Mouse (Mus musculus): ENCODE data around the gene Acacb.

The Acacb gene

GRCm38 (mm10) chr5:114146028-114146888 lies at the start of gene Acacb:
Acacb (plus strand) TSS chr5:114146535.
- in situ Hi-C loops (cut with MboI) = no loop called here

GRCm38 (mm10) chr5:114099709-114100389 lies 46.5 kb upstream of the Acacb start:
- in situ Hi-C loops (cut with MboI) = no loop called here

DNA sequence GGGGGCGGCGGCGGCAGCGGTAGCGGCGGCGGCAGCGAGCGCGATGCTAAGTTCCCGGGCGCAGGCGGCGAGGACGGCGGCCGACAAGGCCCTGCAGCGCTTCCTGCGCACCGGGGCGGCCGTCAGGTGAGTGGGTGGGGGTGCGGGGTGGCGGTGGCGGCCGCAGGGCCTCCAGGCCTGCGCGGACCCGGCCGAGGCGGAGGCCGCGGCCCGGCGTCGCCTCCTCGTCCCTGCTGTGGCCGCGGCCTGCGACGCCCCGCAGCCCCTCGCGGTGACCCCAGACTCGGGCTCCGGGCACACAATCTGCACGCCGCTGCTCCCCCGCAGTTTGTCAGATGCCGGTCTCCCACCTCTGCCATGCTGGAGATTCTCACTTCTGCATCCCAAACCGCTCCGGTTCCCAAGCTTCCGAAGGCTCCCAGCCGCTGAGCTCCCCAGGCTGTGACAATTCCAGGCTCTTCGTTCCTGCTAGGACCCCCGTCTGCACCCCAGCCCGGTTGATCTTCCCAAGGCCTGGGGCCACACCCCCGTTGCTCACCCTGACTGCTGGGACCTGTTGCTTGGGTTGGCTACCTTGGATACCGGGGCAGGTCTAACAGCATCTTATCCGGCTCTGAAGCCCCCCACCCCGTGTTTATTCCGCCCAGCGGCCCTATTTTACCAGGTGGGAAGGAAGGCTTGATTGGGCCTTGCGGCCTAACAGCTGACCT lies 45.8 kb upstream of the Acacb start:
- in situ Hi-C loops (cut with MboI) = no loop called here

GRCm38 (mm10) chr5:114101873-114102272 lies 44.5 kb upstream of the Acacb start:
- in situ Hi-C loops (cut with MboI) = no loop called here

DNA sequence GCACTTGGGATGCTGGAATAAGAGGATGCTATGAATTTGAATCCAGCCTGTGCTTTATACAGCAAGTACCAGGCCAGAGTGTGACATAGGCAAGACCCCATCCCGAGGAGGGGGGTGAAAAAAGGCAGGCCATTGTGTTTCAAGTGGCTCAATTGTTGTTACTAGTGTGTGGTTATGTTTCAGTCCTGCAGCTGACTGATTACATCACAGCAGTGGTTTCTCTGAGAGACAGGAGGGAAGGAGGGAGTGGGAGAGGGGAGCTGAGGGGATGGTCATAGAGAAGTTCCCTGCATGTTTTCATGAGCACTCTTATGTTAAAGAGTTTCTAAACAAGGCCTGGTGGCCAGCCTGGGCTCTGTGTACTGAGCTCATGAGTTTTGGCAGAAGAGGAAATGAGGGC lies 43.5 kb upstream of the Acacb start:
- in situ Hi-C loops (cut with MboI) = no loop called here

GRCm38 (mm10) chr5:114106391-114106935 lies 39.9 kb upstream of the Acacb start:
- in situ Hi-C loops (cut with MboI) = no loop called here

DNA sequence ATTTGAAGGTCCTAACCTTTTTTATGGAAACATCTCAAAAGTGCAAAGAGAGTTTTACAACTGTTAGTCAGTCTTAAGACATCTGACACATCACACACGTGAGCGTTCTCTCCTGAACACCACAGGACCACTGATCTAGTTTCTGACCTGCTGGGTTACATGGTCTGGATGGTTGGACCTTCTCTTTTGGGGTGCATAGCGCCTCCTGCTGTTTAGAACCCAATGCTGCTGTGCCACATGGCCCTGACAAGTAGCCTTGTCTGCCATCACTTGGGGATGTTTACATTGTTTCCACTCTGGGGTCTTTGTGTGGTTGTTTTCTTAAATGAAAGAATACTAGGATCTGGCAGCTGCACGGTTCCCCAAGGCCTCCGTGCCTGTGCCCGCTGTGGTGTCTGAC lies 33.0 kb upstream of the Acacb start:
- in situ Hi-C loops (cut with MboI) = no loop called here

- in situ Hi-C loops (cut with MboI) = no loop called here
Observed at GRCm38 (mm10) chr5:114115030-114115429, 31.3 kb upstream of the Acacb start.

DNA sequence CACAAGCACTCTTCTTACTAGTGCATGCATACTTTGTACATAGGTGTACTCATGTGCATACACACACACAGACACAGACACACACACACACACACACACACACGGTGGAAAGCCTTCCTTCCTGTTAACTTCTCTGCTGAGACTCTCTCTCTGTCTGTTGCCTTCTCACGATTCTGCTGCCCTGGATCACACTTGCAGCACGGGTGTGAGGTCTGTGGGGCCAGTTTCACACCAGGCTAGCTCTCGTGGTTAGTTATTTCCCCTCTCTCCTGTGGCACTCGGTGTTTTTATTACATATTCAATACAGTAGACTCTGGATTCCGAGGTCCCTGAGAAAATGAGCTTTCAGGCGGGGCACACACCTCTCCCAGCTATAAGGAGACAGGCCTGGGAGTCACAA lies 29.7 kb upstream of the Acacb start:
- in situ Hi-C loops (cut with MboI) = no loop called here

DNA sequence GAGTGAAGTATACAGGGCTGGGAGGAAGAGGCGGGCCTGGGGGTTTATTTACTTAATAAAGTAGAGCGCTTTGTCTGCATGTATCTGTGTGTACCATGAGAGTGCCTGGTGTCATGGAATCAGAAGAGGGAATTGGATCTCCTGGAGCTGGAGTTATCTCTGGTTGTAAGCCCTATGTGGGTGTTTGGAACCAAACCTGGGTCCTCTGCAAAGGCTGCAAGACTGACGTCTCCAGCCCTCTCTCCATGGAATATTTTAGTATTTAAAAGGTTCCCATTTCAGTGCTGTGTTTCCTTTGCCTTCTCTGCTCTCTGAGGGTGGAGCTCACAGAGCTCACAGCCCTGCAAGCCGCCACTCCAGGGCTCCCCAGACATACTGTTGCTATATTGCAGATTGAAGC lies 26.5 kb upstream of the Acacb start:
- in situ Hi-C loops (cut with MboI) = no loop called here

DNA sequence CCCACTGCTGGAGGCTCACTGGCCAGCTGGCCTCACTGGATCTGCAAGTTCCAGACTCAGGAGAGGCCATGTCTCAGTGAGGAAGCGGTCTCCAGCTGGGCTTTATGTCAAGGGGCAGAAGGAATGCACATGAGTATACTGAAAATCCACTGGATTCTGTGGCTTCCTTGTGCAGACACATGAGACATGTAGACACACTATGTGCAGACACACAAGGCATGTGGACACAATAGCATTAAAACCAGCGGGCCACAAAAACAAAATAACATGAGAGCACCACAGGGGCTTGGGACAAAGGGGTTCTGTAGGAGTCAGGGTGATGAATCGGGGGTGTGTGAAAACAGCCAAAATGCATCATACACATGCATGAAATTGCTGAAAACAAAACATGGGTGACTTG lies 20.3 kb upstream of the Acacb start:
- in situ Hi-C loops (cut with MboI) = no loop called here

DNA sequence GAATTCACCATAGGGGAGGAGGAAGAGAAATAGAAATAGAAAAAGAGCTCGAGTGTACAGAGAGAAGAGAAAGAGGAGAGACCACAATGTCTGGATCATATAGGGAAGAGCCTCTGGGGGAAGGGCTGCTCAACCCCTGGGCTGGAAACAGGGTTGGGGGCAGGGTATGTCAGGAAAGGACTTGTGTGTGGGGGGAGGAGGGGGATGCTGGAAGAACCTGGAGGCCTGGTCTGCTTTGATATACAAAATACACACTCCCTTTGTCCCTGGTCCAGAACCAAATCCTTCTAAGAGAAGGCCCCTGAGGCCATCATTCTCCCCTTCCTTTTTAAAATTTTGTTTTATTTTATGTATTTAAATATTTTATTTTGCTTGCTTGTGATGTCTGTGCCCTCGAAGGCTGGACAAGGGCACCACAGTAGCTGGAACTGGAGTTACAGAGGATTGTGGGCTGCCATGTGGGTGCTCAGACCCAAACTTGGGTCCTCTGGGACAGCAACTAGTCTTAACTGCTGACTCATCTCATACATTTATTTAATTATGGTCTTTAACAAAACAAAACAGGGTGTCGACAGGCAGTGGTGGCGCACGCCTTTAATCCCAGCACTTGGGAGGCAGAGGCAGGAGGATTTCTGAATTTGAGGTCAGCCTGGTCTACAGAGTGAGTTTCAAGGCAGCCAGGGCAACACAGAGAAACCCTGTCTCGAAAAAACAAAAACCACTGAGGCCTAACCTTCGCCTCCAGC lies 19.7 kb upstream of the Acacb start:
- in situ Hi-C loops (cut with MboI) = no loop called here

DNA sequence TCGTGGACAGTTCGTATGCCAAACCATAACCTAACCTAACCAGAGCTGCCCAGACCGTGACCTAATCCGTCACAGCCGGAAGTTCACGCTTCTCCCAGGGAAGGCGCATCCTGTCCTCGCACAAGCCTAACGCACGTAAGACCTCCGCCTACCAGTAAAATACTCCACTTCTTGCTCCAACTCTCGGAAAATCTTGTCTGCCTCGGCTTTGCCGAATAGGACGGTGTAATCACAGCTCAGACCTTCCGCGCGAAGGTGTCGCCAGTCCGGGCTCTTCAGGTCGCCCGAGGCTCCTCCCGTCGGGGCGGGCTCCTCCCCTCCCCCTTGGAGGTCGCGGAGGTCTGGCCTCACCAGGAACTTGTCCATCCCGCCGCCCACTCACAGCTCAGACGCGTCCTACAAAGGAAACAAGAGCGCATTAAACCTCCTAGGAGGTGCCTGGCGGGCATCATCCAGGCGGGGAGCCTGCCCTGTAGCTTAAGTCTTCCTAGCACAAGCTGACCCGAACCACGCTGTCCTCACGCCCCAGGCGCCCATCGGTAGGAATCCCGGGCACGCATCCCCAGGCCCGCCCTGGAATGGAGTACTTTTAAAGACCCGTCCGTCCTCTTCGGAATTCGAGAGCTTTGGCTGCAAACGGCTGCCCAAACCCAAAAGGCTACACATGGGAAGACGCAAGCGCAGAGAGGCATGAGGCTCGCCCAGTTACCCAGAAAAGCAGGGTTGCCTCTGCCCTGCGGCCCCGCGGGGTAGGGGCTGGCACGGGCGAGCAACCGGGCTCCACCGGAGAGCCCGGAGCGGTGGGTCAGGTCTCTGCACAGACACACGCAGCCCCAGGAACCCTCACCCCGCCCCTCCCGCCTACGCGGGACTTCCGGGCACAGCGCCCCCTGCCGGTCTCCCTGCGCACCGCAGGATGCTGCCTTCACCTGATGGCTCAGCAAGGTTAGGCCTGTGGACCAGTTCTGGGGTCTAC lies 18.7 kb upstream of the Acacb start, which contains the start of gene Alkbh2:
Alkbh2 (minus strand) TSS at position 845 of the 976 bp plus-strand sequence.
- in situ Hi-C loops (cut with MboI) = no loop called here

DNA sequence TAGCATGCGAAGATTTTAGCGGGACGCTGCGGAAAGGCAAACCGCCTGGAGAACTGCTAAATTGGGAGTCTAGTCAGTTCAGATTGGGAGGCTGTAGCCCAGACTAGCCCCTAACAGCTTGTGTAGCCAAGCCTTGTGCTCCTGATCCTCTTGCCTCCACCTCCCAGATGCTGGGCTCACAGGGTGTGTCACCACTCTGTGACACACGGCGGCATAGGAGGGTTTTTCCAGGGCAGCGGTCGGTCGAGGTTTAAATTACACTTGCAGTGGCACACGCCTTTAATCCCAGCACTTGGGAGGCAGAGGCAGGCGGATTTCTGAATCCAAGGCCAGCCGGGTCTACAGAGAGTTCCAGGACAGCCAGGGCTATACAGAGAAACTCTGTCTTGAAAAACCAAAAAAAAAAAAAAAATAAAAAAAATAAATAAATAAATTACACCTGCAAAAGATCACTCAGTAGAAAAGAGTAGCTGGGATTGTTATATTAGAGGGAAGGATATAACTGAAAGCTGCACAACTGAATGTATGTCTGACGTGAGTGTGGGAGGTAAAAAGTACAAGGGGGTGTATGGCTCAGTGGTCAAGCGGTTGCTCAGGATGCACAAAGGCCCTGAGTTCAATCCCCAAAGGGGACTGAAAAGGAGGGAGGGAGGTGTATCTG lies 16.7 kb upstream of the Acacb start:
- in situ Hi-C loops (cut with MboI) = no loop called here

DNA sequence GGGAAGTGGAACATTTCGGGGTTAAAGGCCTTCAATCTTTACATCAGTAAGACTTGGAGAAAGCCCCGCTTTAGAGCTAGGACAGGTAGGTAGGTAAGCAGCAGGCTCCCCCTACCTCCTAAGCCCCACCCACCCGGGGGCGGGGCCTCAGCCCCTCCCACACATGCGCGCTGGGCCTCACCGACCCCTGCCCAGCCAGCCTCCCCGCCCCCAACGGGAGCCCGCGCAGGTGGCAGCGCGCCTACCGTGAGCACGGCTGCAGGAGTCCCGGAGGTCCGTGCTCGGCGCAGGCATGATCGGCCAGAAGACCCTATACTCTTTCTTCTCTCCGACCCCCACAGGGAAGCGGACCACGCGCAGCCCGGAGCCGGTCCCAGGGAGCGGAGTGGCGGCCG lies 16.1 kb upstream of the Acacb start, which contains the start of gene Ung:
Ung (plus strand) TSS at position 176 of the 395 bp plus-strand sequence.
- in situ Hi-C loops (cut with MboI) = no loop called here

DNA sequence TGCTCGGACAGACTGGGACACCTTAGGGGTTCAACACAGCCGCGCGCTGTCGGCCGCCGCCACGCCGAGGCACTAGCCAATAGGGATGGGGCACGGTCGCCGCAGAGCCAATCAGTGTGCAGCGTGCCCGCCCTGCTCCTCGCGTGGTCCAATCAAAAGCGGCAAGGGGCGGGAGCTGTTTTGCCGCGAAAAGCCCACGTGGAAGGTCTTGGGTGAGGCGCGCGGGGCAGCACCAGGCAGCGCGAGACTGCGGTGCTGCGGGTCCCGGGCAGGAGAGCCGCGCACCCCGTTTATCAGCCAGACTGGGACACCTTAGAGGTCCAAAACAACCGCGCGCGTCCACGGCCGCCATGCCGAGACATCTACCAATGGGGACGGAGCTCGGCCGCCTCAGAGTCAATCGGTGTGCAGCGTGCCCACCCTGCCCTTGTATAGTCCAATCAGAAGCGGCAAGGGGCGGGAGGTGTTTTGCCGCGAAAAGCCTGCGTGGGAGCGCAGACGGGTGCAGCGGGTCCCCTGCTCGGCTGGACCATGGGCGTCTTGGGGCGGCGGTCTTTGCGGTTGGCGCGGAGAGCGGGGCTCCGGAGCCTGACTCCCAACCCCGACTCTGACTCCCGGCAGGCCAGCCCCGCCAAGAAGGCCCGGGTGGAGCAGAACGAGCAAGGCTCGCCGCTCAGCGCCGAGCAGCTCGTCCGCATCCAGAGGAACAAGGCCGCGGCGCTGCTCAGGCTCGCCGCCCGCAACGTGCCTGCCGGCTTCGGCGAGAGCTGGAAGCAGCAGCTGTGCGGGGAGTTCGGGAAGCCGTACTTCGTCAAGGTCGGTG lies 15.4 kb upstream of the Acacb start:
- in situ Hi-C loops (cut with MboI) = no loop called here

DNA sequence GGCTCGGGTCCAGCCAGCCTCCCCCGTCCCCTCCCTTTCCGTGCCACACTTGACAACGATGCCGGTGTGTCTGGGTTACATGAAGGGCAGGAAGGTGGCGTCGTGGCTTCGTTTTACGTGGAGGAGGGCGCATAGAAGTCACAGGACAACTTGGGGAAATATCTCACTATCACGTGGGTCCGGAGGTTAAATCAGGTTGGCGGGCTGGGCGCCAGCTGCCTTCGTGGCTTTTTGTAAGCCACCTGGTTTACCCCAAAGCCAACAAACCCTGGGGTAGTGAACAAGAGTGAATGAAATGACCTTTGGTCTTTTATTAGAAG lies 14.9 kb upstream of the Acacb start:
- in situ Hi-C loops (cut with MboI) = no loop called here

- in situ Hi-C loops (cut with MboI) = no loop called here
Observed at GRCm38 (mm10) chr5:114132841-114133240, 13.5 kb upstream of the Acacb start.

- in situ Hi-C loops (cut with MboI) = no loop called here
Observed at GRCm38 (mm10) chr5:114134091-114134534, 12.2 kb upstream of the Acacb start.

All from mature B cell (primary cell).